8 mouse cellular contexts compared by ENCODE assay signal in the genomic region with DNA sequence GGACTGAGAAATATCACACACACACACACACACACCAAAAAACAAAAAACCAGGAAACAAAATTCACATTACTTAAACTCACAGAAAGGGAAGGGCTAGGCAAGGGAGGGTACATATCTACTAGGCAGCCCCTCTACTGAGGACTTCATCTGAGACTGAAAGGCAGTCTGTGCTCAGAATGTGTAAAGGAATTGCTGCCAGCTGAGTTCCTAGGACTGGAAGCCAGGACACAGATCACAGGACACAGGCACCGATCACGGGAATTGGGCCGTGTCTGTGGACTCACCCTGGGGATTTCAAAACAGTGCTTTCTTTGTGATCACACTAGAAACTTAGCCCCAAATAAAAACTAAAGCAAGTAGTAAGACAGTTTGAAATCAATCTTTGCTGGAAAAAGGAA. TPM values are rescaled to one million over a fixed set of nuclear protein-coding genes. Genes with fewer than 3 reads are reported as not detected.
DNase-seq lines count a peak whose midpoint lies in the region; ATAC-seq and TF ChIP-seq lines count a peak whose summit lies in the region.

No protein-coding gene starts in this region.

- 0 out of 2 replicates have a peak, but pooled peaks have one; percentile 65 for TF ChIP-seq EP300 in heart, adult 2 months (IDR thresholded peaks at IDR 0.05; ENCODE audit: insufficient read depth, low read depth, low read length)

- intact Hi-C loops in heart, adult 2 months (cut with DNase I) = loop anchor here (1.0 to 10.0 kb wide), 3 partner anchors 10 to 1278 kb away; a partner anchor contains a TSS

- H3K4me3 ChIP-seq in layer of hippocampus, adult 2 months = no peak overlapping the region
- H3K4me3 ChIP-seq in heart, adult 2 months = no peak overlapping the region
- H3K4me3 ChIP-seq in kidney, adult 2 months (ENCODE audit: insufficient read depth, low read depth, low read length) = 0 out of 2 replicates have a peak overlapping the region, but pooled peaks have one; percentile 4
- no peak overlapping the region for H3K4me3 ChIP-seq in neural tube, embryonic 13.5 days

- peak; percentile 80 for ATAC-seq in neural tube, embryonic 13.5 days (ENCODE audit: low read depth)

- H3K79me2 ChIP-seq in heart, adult 2 months (replicated peaks; ENCODE audit: control insufficient read depth, insufficient read depth, low read length) = peaks cover 3% of the 10 kb centered on the region; the same call in 1 of the 2 replicates

- no peak overlapping the region for H3K4me2 ChIP-seq in neural tube, embryonic 13.5 days

- H3K27ac ChIP-seq in layer of hippocampus, adult 2 months = peak overlapping the region; percentile 78
- H3K27ac ChIP-seq in heart, adult 2 months = peak overlapping the region; percentile 78
- peak overlapping the region; percentile 69 for H3K27ac ChIP-seq in kidney, adult 2 months (ENCODE audit: insufficient read depth, low read depth, low read length)
- 0 out of 2 replicates have a peak overlapping the region, but pooled peaks have one; percentile 7 for H3K27ac ChIP-seq in neural tube, embryonic 13.5 days (replicated peaks)

- peak overlapping the region; percentile 62 for H3K9ac ChIP-seq in heart, adult 2 months (ENCODE audit: low read depth, low read length)
- H3K9ac ChIP-seq in neural tube, embryonic 13.5 days = no peak overlapping the region

- no peaks in the 10 kb centered on the region for H3K27me3 ChIP-seq in heart, adult 2 months (ENCODE audit: control insufficient read depth, insufficient read depth, low read length)
- no peaks in the 10 kb centered on the region for H3K27me3 ChIP-seq in kidney, adult 2 months (replicated peaks; ENCODE audit: control insufficient read depth, insufficient read depth, low read length)
- H3K27me3 ChIP-seq in neural tube, embryonic 13.5 days = no peaks in the 10 kb centered on the region

- DNase-seq in layer of hippocampus, adult 2 months (ENCODE audit: low spot score in 2 of 2) = peak in 1 of 2 experiments; percentile 25
- no peak for DNase-seq in layer of hippocampus, postnatal 10 days (ENCODE audit: low spot score in 2 of 2)
- peak; percentile 20 to 28 for DNase-seq in cerebellum, postnatal 14 days
- DNase-seq in heart, adult 2 months = peak; percentile 60 to 77
- DNase-seq in kidney, adult 2 months = peak; percentile 85
- DNase-seq in right cerebral cortex, postnatal 4 days = no peak
- no peak for DNase-seq in right cerebral cortex, adult 2 months (ENCODE audit: low spot score in 2 of 2)

- H3K4me1 ChIP-seq in heart, adult 2 months (ENCODE audit: control insufficient read depth, insufficient read depth, low read length) = peaks cover 22% of the 10 kb centered on the region
- H3K4me1 ChIP-seq in kidney, adult 2 months (ENCODE audit: control insufficient read depth, insufficient read depth, low read length) = peaks cover 25% of the 10 kb centered on the region
- peaks cover 19% of the 10 kb centered on the region for H3K4me1 ChIP-seq in neural tube, embryonic 13.5 days (replicated peaks)

- H3K36me3 ChIP-seq in heart, adult 2 months (ENCODE audit: control insufficient read depth, insufficient read depth, low read length) = peaks cover 31% of the 10 kb centered on the region
- no peaks in the 10 kb centered on the region for H3K36me3 ChIP-seq in kidney, adult 2 months (ENCODE audit: control insufficient read depth, insufficient read depth, low read length)
- no peaks in the 10 kb centered on the region for H3K36me3 ChIP-seq in neural tube, embryonic 13.5 days

- no peak for TF ChIP-seq POLR2A in heart, adult 2 months (IDR thresholded peaks at IDR 0.05; ENCODE audit: insufficient read depth, low read depth, low read length)
- no peak for TF ChIP-seq POLR2A in kidney, adult 2 months (IDR thresholded peaks at IDR 0.05; ENCODE audit: low read depth, low read length)

- WGBS in heart, adult 2 months = 11% methylated on average over 3 of the region's 3 CpGs
- WGBS in kidney, adult 2 months = 5% methylated on average over 3 of the region's 3 CpGs
- 21% methylated on average over 3 of the region's 3 CpGs for WGBS in neural tube, embryonic 13.5 days

- H3K9me3 ChIP-seq in neural tube, embryonic 13.5 days = no peaks in the 10 kb centered on the region

- TF ChIP-seq CTCF in layer of hippocampus, adult 2 months (conservative IDR thresholded peaks at IDR 0.05) = no peak
- TF ChIP-seq CTCF in heart, adult 2 months (IDR thresholded peaks at IDR 0.05) = no peak
- no peak for TF ChIP-seq CTCF in kidney, adult 2 months (conservative IDR thresholded peaks at IDR 0.05; ENCODE audit: insufficient read depth, insufficient read length, low read depth, low read length)

RNA-seq across cellular contexts. Expression of a gene that starts 11.2 kb away (rescaled TPM):
- total RNA-seq in layer of hippocampus, adult 2 months (2021) = 10 to 100 TPM; 13.0 to 17.4 TPM
- total RNA-seq in layer of hippocampus, postnatal 10 days (2021) = 10 to 100 TPM; 16.3 to 19.1 TPM
- 10 to 100 TPM; 37.7 to 47.0 TPM for total RNA-seq in heart, adult 2 months (2021)
- polyA plus RNA-seq in heart, adult 2 months (2012; rRNA removed) = 29.6 and 33.7 TPM in 2 replicates
- polyA plus RNA-seq in kidney, adult 2 months (2012; rRNA removed) = 32.5 and 36.6 TPM in 2 replicates
- 7.1 and 9.7 TPM in 2 replicates for polyA plus RNA-seq in neural tube, embryonic 13.5 days (2015; fragmentation: Nextera tagmentation; extraction: Ambion mirVana)

Comparison
In these comparisons a context has a peak if more than half of its experiments do, and no peak if none do; other contexts are left out.
1. DNase-seq: peak in cerebellum, postnatal 14 days (2 of 2), heart, adult 2 months (2 of 2) and kidney, adult 2 months (single experiment); none in layer of hippocampus, postnatal 10 days (0 of 2), right cerebral cortex, postnatal 4 days (single experiment) and right cerebral cortex, adult 2 months (0 of 2).
2. H3K27ac ChIP-seq: peak in every context shown above with its lines; median percentile 78 in layer of hippocampus, adult 2 months; 78 in heart, adult 2 months; 69 in kidney, adult 2 months; 7 in neural tube, embryonic 13.5 days.